In genomic region chr10:92009551-92009950, GRCm38 (mm10) we compare ENCODE assay signal across 13 mouse cellular contexts.
DNase-seq lines count a peak whose midpoint lies in the region; ATAC-seq lines count a peak whose summit lies in the region.
"Had no signal": no experiment of that assay in that cellular context is flagged by ENCODE, and none has a peak within 500 bp of the region (broad histone marks: within the 10 kb centered on the region; RNA-seq: fewer than 3 reads in every experiment).

No protein-coding gene starts in this region.

- no peak overlapping the region for H3K27ac ChIP-seq in embryonic facial prominence, embryonic 11.5 days (replicated peaks; ENCODE audit: low read depth, low read length)
- peak overlapping the region; percentile 7; the same call in 1 of the 2 replicates for H3K27ac ChIP-seq in hindbrain, embryonic 12.5 days
- H3K27ac ChIP-seq in midbrain, embryonic 15.5 days = peak overlapping the region; percentile 74
- H3K27ac ChIP-seq: left cerebral cortex, adult 2 months had no signal

- H3K4me2 ChIP-seq in embryonic facial prominence, embryonic 11.5 days (ENCODE audit: low read depth, low read length) = no peak overlapping the region
- H3K4me2 ChIP-seq in hindbrain, embryonic 12.5 days (replicated peaks) = no peak overlapping the region
- no peak overlapping the region; the same call in 1 of the 2 replicates for H3K4me2 ChIP-seq in midbrain, embryonic 15.5 days

- H3K27me3 ChIP-seq in embryonic facial prominence, embryonic 11.5 days (ENCODE audit: control insufficient read depth, insufficient read depth, low read length) = no peaks in the 10 kb centered on the region
- H3K27me3 ChIP-seq in hindbrain, embryonic 12.5 days = no peaks in the 10 kb centered on the region
- H3K27me3 ChIP-seq in midbrain, embryonic 15.5 days (replicated peaks) = no peaks in the 10 kb centered on the region

- no peak overlapping the region for H3K4me3 ChIP-seq in embryonic facial prominence, embryonic 11.5 days (ENCODE audit: low read depth, low read length)
- H3K4me3 ChIP-seq in hindbrain, embryonic 12.5 days = no peak overlapping the region
- H3K4me3 ChIP-seq in midbrain, embryonic 15.5 days = no peak overlapping the region
- H3K4me3 ChIP-seq: left cerebral cortex, adult 2 months had no signal

- ATAC-seq in embryonic facial prominence, embryonic 11.5 days (replicated peaks; ENCODE audit: insufficient number of reproducible peaks, low FRiP score, low TSS enrichment, low read depth) = no peak
- ATAC-seq in hindbrain, embryonic 12.5 days (ENCODE audit: low FRiP score) = peak; percentile 64
- peak; percentile 82 for ATAC-seq in midbrain, embryonic 15.5 days (replicated peaks)

- H3K4me1 ChIP-seq in embryonic facial prominence, embryonic 11.5 days (ENCODE audit: control insufficient read depth, insufficient read depth, low read length) = no peaks in the 10 kb centered on the region
- H3K4me1 ChIP-seq in hindbrain, embryonic 12.5 days = peaks cover 14% of the 10 kb centered on the region; the same call in 1 of the 2 replicates
- H3K4me1 ChIP-seq in midbrain, embryonic 15.5 days = peaks cover 13% of the 10 kb centered on the region

- no peak overlapping the region for H3K9ac ChIP-seq in embryonic facial prominence, embryonic 11.5 days (replicated peaks; ENCODE audit: low read length)
- no peak overlapping the region for H3K9ac ChIP-seq in hindbrain, embryonic 12.5 days
- no peak overlapping the region for H3K9ac ChIP-seq in midbrain, embryonic 15.5 days

- peak; percentile 14 for DNase-seq in kidney, postnatal 10 days
- no peak for DNase-seq in kidney, adult 8-10 months
- peak; percentile 35 for DNase-seq in embryonic facial prominence, embryonic 11.5 days (ENCODE audit: low spot score)
- no peak for DNase-seq in cerebellum, postnatal 25 days
- no peak for DNase-seq in thymus, postnatal 10 days (ENCODE audit: low spot score in 2 of 2)
- no peak for DNase-seq in left cerebral cortex, adult 11 months (ENCODE audit: low spot score)
- DNase-seq: cerebellum, adult 9-10 months; heart, adult 11 months; kidney, adult 18-20 months; thymus, postnatal 36 days had no signal

- no peaks in the 10 kb centered on the region for H3K9me3 ChIP-seq in embryonic facial prominence, embryonic 11.5 days (replicated peaks; ENCODE audit: control insufficient read depth, low read length)
- no peaks in the 10 kb centered on the region for H3K9me3 ChIP-seq in hindbrain, embryonic 12.5 days (replicated peaks)
- no peaks in the 10 kb centered on the region for H3K9me3 ChIP-seq in midbrain, embryonic 15.5 days

- 34% methylated on average over 10 of the region's 10 CpGs for WGBS in embryonic facial prominence, embryonic 11.5 days
- 35% methylated on average over 10 of the region's 10 CpGs for WGBS in hindbrain, embryonic 12.5 days
- 15% methylated on average over 10 of the region's 10 CpGs for WGBS in midbrain, embryonic 15.5 days

- no peaks in the 10 kb centered on the region for H3K36me3 ChIP-seq in embryonic facial prominence, embryonic 11.5 days (replicated peaks; ENCODE audit: control insufficient read depth, insufficient read depth, low read depth, low read length)
- H3K36me3 ChIP-seq in hindbrain, embryonic 12.5 days = no peaks in the 10 kb centered on the region
- no peaks in the 10 kb centered on the region for H3K36me3 ChIP-seq in midbrain, embryonic 15.5 days (replicated peaks)

Comparison
In these comparisons a context has a peak if more than half of its experiments do, and no peak if none do; other contexts are left out.
1. DNase-seq: peak in kidney, postnatal 10 days (single experiment) and embryonic facial prominence, embryonic 11.5 days (single experiment); none in kidney, adult 8-10 months (0 of 2), cerebellum, postnatal 25 days (0 of 2), thymus, postnatal 10 days (0 of 2) and left cerebral cortex, adult 11 months (single experiment).